Mouse (Mus musculus) common myeloid progenitor, adult 5-6 weeks (primary cell): ENCODE results near the gene Abcb1b. TPM values are rescaled to one million over a fixed set of nuclear protein-coding genes. Genes with fewer than 3 reads are reported as not detected.
"Not testable (repeated sequence)": the region's sequence is repeated elsewhere in the genome, so short reads cannot be mapped to it uniquely, and the experiment has no call there.

Experiments
- ATAC-seq: replicated peaks from 2 replicates; pipeline ENCODE4 v1.8.0; 2016; ENCODE audit warnings: low read depth, mild to moderate bottlenecking, moderate TSS enrichment, inconsistent platforms; ENCODE audit not compliant: poor library complexity, severe bottlenecking
- total RNA-seq: library from RNA; stranded (forward); fragments of 200-1000, 187-1606 nt; gene quantifications from 2 replicates; pipeline ENCODE4 v1.2.3, GENCODE M21; 2017

Abcb1b gene
- 39.9 and 43.0 TPM in 2 replicates for total RNA-seq

GRCm38 (mm10) chr5:8797987-8798751 is at the start of gene Abcb1b:
Gene Abcb1b (plus strand): TSS chr5:8798147.
- peak; percentile 91 for ATAC-seq

DNA sequence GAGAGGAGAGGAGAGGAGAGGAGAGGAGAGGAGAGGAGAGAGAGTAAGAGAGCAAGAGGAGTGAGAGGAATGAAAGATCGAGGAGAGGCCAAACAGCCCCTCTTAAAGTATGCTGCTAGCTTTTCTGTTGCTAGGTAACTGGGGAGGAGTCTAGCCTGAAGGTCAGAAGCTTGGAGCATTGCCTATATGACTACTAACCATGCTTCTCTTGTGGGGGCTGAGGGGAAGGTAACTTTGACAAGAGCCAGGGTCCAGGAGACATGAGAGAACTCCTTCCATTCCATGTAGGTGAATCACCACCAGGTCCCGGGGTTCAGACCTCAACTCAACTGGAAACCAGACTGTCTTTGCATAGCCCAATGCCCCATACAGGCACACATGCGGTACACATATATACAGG is 25.1 kb upstream of the Abcb1b start:
- ATAC-seq, result no peak

DNA sequence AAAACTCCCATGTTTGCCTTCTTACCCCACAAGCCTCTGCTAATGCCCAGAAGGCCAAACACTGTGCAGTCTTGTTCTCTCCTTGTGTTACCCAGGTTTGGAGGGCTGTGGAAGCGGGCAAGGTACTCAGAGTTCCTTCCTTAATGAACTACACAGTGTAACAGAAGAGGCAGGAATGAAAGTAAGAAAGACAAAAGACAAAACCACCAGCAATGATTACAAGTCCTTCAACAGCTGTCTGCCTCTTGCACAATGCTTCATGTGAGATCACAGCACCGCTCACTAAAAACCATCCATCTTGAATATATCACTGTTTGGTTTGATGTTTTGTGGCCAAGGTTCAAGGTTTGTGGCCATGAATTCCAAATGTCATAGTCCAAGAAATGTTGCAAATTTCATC is 19.6 kb upstream of the Abcb1b start:
- ATAC-seq, result 0 out of 2 replicates have a peak, but pooled peaks have one; percentile 29

DNA sequence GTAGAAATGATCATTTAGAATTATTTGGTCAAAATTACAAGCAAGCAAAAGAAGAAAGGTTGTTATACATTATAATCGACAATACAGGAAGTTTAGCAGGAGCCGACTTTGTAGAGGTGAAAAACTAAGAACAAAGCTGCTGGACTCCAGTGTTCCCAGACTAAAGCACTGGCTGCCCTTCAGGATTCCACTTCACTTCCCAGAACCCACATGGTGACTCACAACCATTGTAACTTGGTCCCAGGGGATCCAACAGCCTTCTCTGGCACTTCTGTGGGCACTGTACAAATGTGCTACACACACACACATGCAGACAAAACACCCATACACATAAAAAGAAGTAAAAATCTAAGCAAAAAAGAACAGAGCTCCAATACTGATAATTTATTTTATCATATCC is 19.2 kb upstream of the Abcb1b start:
- no peak for ATAC-seq

DNA sequence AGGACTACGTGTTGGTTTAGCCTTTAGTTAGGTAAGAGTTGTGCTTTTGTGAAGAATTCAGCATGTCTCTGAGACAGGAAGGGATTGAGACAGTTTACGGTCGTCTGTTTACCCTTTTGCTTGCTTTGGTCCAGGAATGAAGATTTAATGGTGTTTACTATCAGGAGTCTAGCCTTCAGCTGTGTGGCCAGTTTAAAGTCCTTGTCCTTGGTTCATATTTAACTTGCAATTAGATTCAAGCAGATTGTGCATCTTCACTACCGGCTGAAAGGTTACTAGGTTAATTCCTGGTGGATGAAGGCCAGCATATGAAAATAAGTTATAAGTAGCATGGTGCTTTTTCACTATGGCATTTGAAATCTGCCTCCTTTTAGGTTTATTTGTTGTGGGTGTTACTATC is 5.7 kb upstream of the Abcb1b start:
- ATAC-seq, result no peak

DNA sequence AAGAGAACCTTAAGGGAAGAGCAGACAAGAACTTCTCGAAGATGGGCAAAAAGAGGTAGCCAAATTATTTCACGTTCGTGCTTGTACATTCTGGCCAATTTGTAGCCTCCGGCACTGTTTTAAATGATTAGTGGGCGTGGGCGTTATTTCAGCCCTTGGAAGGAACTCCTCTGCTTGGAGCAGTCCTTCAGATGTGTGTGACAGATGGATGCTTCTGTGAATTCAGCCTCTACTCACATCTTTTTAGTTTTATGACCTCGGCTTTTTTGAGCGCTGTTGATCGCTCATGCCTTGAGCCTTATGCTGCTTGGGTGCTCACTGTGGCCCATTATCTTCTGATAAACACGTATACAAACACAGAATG is 787 bp downstream of the Abcb1b start:
- 0 out of 2 replicates have a peak, but pooled peaks have one; percentile 10 for ATAC-seq

DNA sequence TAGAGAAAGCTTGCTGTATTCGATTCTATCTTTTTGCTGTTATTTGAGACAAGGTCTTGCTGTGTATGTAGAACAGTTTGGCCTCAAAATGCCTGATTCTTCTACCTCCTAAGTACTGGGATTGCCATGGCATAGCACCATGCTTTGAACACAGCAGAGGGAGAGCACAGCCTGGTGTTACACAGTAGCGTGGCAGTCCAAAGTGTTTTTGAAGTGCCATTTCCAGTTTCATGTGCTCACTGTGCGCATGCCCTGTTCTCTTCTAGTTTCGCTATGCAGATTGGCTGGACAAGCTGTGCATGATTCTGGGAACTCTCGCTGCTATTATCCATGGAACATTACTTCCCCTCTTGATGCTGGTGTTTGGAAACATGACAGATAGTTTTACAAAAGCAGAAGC is 7.8 kb downstream of the Abcb1b start:
- peak; percentile 54 for ATAC-seq

- peak; percentile 79 for ATAC-seq
These were observed 9.4 kb downstream of the Abcb1b start for GRCm38 (mm10) chr5:8807137-8808004.

- no peak for ATAC-seq
These were observed 15.9 kb downstream of the Abcb1b start for GRCm38 (mm10) chr5:8813872-8814271.

DNA sequence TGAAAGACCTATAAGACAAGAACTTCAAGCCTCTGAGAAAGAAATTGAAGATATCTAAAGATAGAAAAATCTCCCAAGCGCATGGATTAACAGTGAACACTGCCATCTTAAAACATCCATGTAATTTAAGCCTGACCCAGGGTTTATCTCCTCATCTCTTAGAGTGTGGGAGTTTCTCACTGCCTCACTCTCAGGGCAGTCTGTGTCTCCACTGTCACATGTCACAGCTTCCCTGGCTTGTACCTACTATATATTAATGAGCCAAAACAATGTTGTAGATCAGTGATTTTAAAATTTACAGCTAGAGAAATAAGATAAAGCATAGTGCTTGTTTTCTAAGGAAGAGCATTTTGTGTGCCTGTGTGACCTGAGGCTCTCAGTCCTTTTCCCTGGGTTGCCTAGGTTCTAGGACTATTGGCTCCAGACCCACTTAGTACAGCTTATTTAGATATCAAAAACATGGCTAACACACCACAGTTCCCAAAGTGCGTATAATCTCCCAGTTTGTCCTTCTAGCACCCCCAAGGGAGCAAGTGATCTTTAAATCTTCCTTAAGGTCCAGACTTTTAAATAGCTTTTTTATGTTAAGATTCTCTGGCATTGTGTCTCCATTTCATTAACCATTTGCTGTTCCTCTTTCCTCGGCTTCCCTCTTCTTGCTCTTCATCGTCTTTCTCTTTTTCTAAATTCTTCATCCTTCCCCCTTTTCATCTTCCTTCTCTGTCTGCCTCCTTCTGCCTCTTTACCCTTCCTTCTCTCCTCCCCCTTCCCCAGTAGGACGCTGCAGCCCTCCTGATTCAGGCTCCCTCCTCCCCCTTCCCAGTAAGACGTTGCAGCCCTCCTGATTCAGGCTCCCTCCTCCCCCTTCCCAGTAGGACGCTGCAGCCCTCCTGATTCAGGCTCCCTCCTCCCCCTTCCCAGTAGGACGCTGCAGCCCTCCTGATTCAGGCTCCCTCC is 22.0 kb downstream of the Abcb1b start:
- ATAC-seq, result no peak

- not testable (repeated sequence) for ATAC-seq
These were observed 22.7 kb downstream of the Abcb1b start for GRCm38 (mm10) chr5:8820592-8821104.

DNA sequence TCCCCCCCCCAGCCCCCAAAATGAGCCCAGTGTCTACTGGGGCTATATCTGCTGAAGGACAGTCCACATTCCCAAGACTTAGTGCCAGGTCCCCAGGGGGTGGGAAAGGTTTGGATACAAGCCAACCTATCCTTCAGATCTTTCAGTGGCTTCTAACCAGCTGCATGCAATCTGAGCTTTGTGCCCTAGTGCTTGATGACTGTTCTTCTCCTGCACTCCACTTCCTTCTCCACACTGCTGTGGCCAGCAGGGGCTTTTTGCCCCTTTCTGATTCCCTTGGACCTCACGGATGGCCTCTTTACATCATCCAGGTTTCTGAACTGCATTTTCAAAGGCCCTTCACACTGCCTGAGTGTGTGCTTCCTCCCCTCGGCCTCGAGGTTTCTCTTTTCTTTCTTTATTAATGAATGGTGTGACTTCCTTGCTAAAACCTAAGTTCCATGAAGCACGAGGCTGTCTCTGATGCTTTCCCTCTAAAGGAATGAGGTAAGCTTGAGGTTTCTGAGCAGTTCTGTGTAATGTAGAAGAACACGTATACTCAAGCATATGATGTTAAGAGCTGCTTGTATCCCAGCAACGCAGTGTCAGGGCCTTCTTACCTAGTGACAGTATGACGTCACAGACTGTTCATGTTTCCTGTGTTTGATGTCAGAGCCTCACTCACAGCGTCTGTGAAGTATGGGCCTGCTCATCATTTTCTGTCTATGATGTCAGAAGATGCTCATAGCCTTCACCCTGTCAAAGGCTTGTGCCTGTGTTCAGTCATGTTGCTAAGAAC is 40.9 kb downstream of the Abcb1b start:
- ATAC-seq, result no peak

- ATAC-seq, result no peak
These were observed 41.7 kb downstream of the Abcb1b start for GRCm38 (mm10) chr5:8839651-8840050.

- peak; percentile 97 for ATAC-seq
These were observed 42.9 kb downstream of the Abcb1b start for GRCm38 (mm10) chr5:8840887-8841286.

- no peak for ATAC-seq
These were observed 44.9 kb downstream of the Abcb1b start for GRCm38 (mm10) chr5:8842815-8843214.

DNA sequence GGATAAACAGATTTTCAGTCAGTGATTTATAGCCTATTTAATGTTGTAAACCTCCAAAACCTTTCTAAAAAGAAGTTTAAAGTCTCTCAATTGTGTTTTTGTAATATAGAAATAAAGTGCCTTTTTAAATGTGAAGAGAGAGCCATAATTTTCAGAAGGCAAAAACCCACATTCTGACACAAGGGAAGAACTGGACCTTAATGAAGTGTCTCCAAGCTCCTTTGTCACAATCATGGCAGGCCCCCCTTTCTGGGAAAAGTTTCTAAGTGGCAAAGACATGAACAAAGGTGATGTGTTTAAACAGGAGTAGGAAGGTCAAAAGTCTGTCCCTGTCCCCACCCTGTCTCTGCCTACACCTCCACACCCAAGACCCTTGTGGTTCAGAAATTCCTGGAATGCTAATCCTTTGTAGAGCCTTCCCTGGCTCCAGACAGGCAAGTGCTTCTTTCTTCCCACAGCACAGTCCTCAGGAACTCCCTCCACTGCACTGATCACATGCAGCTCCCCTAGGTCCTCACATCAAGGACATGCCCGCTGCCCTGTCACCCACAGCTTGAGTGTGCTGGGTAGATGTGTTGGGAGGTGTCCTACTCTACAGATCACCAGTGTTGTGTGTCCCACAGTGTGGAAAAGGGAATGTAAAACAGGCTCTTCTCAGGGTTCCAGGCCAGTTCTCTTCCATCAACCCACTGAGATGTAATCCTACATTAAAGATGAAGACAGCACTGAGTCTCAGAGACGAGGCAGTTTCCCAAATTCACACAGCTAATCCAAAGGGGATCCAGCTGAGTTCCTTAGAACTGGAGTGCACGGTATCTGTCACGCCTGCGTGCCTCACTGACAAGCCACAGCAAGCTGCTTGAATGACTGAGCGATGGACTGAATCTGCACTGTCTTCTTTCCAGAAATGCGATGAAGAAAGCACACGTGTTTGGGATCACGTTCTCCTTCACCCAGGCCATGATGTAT is 50.9 kb downstream of the Abcb1b start:
- ATAC-seq, result not testable (repeated sequence)

- ATAC-seq, result no peak
These were observed 52.9 kb downstream of the Abcb1b start for GRCm38 (mm10) chr5:8850851-8851250.

- ATAC-seq, result no peak
These were observed 59.3 kb downstream of the Abcb1b start for GRCm38 (mm10) chr5:8857201-8857600.
